Mouse (Mus musculus) midbrain, embryonic 13.5 days (tissue): Measurements from ENCODE around the gene Pi4kb. TPM values are rescaled to one million over a fixed set of nuclear protein-coding genes. Genes with fewer than 3 reads are reported as not detected.
"Not testable (repeated sequence)": the region's sequence is repeated elsewhere in the genome, so short reads cannot be mapped to it uniquely, and the experiment has no call there.

Experiments
- ATAC-seq: fragments of 200-750 bp; cut with Nextera tagmentation; 2 replicates; pipeline ENCODE4 v1.8.0; 2017; ENCODE audit warnings: mild to moderate bottlenecking, moderate TSS enrichment, moderate library complexity
- H3K27ac ChIP-seq: fragments of 300-500 bp; sonication (generic); 2 replicates; pipeline ENCODE4 v1.5.1; 2015; ENCODE audit warnings: inconsistent platforms, mild to moderate bottlenecking, moderate library complexity
- H3K27me3 ChIP-seq: fragments of 300-500 bp; sonication (generic); 2 replicates; pipeline ENCODE4 v1.6.1; 2015; ENCODE audit warnings: mild to moderate bottlenecking, inconsistent platforms
- H3K36me3 ChIP-seq: fragments of 300-500 bp; sonication (generic); 2 replicates; pipeline ENCODE4 v1.6.1; 2015; ENCODE audit warnings: mild to moderate bottlenecking, inconsistent platforms
- H3K4me1 ChIP-seq: fragments of 300-500 bp; sonication (generic); replicated peaks from 2 replicates; pipeline ENCODE4 v1.6.1; 2015; ENCODE audit warnings: inconsistent platforms
- H3K4me2 ChIP-seq: fragments of 300-500 bp; sonication (generic); replicated peaks from 2 replicates; pipeline ENCODE4 v1.6.1; 2015; ENCODE audit warnings: moderate library complexity, mild to moderate bottlenecking, inconsistent platforms
- H3K4me3 ChIP-seq: fragments of 300-500 bp; sonication (generic); replicated peaks from 2 replicates; pipeline ENCODE4 v1.5.1; 2015; ENCODE audit warnings: mild to moderate bottlenecking, inconsistent platforms
- H3K9ac ChIP-seq: fragments of 300-500 bp; sonication (generic); replicated peaks from 2 replicates; pipeline ENCODE4 v1.6.1; 2015; ENCODE audit warnings: mild to moderate bottlenecking, inconsistent platforms
- H3K9me3 ChIP-seq: fragments of 300-500 bp; sonication (generic); 2 replicates; pipeline ENCODE4 v1.6.1; 2016; ENCODE audit warnings: mild to moderate bottlenecking, inconsistent platforms
- WGBS: fragments of 180-500 bp; shearing (Covaris S2); methylation state at CpG from one replicate; pipeline ENCODE4 v1.1.7; 2015; 5-methylcytosine and 5-hydroxymethylcytosine counted together
- polyA plus RNA-seq: library from polyadenylated mRNA; unstranded; fragments of >200 nt; fragmentation: Nextera tagmentation; extraction: Ambion mirVana; gene quantifications from 2 replicates; pipeline ENCODE4 v1.2.1, GENCODE M21; 2015

Gene Pi4kb
- polyA plus RNA-seq: 24.7 and 25.3 TPM in 2 replicates

DNA sequence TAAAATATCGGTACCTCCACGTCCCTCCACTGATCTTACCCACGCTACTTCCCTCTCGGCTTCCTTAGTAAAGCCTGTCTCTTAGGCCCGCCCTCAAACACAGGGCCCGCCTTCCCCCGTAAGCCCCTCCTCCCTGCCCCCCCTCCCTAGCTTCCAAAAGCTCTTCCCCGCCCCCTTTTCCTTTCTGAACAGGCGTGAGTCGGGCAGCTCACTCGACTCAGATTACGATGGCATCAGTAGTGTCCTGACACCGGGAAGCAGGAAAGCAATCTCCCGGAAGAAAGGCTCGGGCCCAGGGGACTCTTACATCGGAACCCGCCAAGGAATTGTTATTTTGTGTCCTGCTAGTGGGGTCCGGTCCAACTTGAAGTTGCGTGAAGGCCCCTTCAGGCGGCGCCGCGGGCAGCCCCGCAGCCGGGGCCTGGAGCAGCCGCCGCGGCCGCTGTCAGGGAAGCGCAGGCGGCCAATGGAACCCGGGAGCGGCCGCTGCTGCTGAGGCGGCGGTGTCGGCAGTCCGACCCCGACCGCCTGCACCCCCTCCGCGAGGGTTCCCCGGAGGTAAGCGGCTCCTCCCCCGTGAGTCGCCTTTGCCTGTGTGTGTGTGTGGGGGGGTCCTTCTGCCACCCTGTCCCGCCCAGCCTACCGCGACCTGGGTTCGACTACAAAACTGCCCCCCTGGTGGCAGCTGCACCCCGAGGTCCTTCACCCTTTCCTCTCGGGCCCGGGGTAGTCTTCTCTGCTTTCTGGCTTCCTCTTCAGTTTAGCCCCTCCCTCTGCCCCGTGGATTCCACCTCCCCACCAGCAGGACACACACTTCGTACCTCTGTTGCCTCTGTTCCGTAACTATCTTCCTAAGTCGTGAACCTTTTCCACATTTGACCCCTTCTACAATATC is at the start of gene Pi4kb:
Pi4kb (plus strand) TSS at position 204 of the 895 bp plus-strand sequence.
- ATAC-seq: peak; percentile 95
- Histone ChIP-seq H3K4me1 (peaks cover 24% of the 10 kb centered on the region), H3K27ac (peak within 1 kb of the TSS; percentile 87), H3K27me3 (no peaks in the 10 kb centered on the region), H3K4me2 (peak within 1 kb of the TSS; percentile 70), H3K36me3 (peaks cover 5% of the 10 kb centered on the region), H3K4me3 (peak within 1 kb of the TSS; percentile 89), H3K9ac (peak within 1 kb of the TSS; percentile 94), H3K9me3 (no peaks in the 10 kb centered on the region)
- under 1% methylated on average over 57 of the region's 57 CpGs for WGBS

DNA sequence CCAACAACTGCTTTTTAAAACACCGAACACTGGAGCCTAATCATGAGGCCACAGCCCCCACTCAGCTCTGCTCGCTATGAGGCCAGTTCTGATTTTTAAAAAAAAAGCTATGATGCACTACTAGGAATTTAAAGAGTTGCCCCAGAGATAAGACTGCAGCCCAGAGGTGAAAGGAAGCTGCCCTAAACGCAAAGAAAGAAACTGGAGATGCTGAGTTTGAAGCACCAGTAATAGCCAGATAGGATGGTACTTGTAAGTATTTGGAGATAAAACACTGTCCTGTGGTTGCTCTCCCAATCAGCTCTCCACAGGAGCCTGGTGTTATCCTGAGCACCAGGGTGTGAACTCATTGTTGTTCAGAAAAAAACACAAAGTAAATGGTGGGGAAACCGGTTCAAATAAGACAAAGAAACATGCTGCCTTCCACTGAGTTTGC is 48.2 kb upstream of the Pi4kb start:
- WGBS: 45% methylated on average over 4 of the region's 4 CpGs
- not testable (repeated sequence) for H3K36me3 ChIP-seq, H3K27ac ChIP-seq, H3K4me3 ChIP-seq, H3K9ac ChIP-seq, H3K27me3 ChIP-seq, H3K4me1 ChIP-seq, ATAC-seq, H3K9me3 ChIP-seq, H3K4me2 ChIP-seq

DNA sequence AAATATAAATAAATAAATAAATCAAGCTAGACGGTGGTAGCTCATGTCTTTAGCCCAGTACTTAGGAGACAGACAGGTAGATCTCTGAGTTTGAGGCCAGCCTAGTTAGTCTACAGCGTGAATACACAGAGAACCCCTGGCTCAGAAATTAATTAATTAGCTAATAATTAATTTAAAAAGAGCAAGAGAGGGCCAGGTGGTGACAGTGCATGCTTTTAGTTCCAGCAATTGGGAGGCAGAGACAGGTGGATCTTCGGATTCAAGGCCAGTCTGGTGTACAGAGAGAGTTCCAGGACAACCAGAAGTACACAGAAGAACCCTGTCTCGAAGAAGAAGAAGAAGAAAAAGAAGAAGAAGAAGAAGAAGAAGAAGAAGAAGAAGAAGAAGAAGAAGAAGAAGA is 45.6 kb upstream of the Pi4kb start:
- not testable (repeated sequence) for ATAC-seq, H3K27me3 ChIP-seq, H3K9me3 ChIP-seq, H3K4me2 ChIP-seq, H3K9ac ChIP-seq, H3K36me3 ChIP-seq, H3K4me3 ChIP-seq, H3K27ac ChIP-seq
- 85% methylated on average over 4 of the region's 4 CpGs for WGBS
- peaks cover 11% of the 10 kb centered on the region for H3K4me1 ChIP-seq

GRCm38 (mm10) chr3:94930386-94931266 is 43.9 kb upstream of the Pi4kb start:
- H3K4me2 ChIP-seq, ATAC-seq, H3K27me3 ChIP-seq, H3K9ac ChIP-seq, H3K4me3 ChIP-seq, H3K27ac ChIP-seq, H3K9me3 ChIP-seq, H3K36me3 ChIP-seq: not testable (repeated sequence)
- peaks cover 11% of the 10 kb centered on the region for H3K4me1 ChIP-seq
- WGBS: 45% methylated on average over 7 of the region's 7 CpGs

- whole genome bisulfite sequencing: 70% methylated on average over 10 of the region's 10 CpGs
- not testable (repeated sequence) for ATAC-seq, H3K27me3 ChIP-seq
These were observed 43.0 kb upstream of the Pi4kb start for GRCm38 (mm10) chr3:94931427-94932082.

GRCm38 (mm10) chr3:94932279-94932678 is 42.3 kb upstream of the Pi4kb start:
- H3K4me3 ChIP-seq, ATAC-seq, H3K27ac ChIP-seq, H3K9ac ChIP-seq, H3K36me3 ChIP-seq, H3K4me2 ChIP-seq, H3K9me3 ChIP-seq, H3K27me3 ChIP-seq: not testable (repeated sequence)
- H3K4me1 ChIP-seq: peaks cover 11% of the 10 kb centered on the region
- 73% methylated on average over 2 of the region's 2 CpGs for WGBS

More at GRCm38 (mm10) chr3:94931427-94932082, 43.0 kb upstream of the Pi4kb start:
- H3K4me2 ChIP-seq, H3K4me3 ChIP-seq, H3K9ac ChIP-seq, H3K27ac ChIP-seq, H3K9me3 ChIP-seq, H3K36me3 ChIP-seq: not testable (repeated sequence)
- peaks cover 11% of the 10 kb centered on the region for H3K4me1 ChIP-seq

GRCm38 (mm10) chr3:94932809-94933564 is 41.5 kb upstream of the Pi4kb start, which contains the start of gene Selenbp1:
Selenbp1 (plus strand) TSS chr3:94933056.
- Histone ChIP-seq H3K36me3 (no peaks in the 10 kb centered on the region), H3K9me3 (no peaks in the 10 kb centered on the region), H3K4me3 (peak within 1 kb of the TSS; percentile 18), H3K9ac (no peak within 1 kb of the TSS; the same call in 1 of the 2 replicates), H3K4me1 (peaks cover 11% of the 10 kb centered on the region), H3K27ac (no peak within 1 kb of the TSS; the same call in 1 of the 2 replicates), H3K27me3 (no peaks in the 10 kb centered on the region), H3K4me2 (peak within 1 kb of the TSS; percentile 46)
- 39% methylated on average over 16 of the region's 16 CpGs for whole genome bisulfite sequencing
- peak; percentile 84 for ATAC-seq

DNA sequence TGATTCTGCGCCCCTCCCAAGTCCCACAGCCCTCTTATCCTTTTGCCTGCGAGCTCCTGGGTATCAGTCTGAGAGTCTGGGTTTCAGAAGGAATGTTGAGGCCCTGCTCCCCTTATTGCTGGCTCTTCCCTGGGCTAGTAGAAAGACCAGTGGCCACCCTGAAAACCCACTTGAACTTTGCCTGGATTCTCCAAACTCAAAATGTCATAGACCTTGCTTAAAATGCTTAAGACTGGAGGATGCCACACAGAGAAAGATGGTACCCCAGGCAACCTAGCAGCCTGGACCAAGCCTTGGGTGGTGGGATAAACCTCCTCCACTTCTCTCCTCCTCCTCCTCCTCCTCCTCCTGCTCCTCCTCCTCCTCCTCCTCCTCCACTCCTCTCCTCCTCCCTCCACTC is 40.9 kb upstream of the Pi4kb start:
- H3K4me1 ChIP-seq: peaks cover 11% of the 10 kb centered on the region
- not testable (repeated sequence) for H3K4me2 ChIP-seq, H3K36me3 ChIP-seq, H3K27ac ChIP-seq, H3K9ac ChIP-seq, H3K4me3 ChIP-seq, H3K27me3 ChIP-seq, H3K9me3 ChIP-seq, ATAC-seq
- WGBS: no CpG with 5 or more reads among the region's 2 CpGs

GRCm38 (mm10) chr3:94934564-94934963 is 40.0 kb upstream of the Pi4kb start:
- peaks cover 11% of the 10 kb centered on the region for H3K4me1 ChIP-seq
- not testable (repeated sequence) for H3K27me3 ChIP-seq, H3K27ac ChIP-seq, ATAC-seq, H3K4me3 ChIP-seq, H3K36me3 ChIP-seq, H3K4me2 ChIP-seq, H3K9me3 ChIP-seq, H3K9ac ChIP-seq
- WGBS: 97% methylated on average over 3 of the region's 3 CpGs

- not testable (repeated sequence) for H3K27me3 ChIP-seq, H3K9ac ChIP-seq, ATAC-seq, H3K4me2 ChIP-seq, H3K9me3 ChIP-seq, H3K4me3 ChIP-seq, H3K36me3 ChIP-seq, H3K27ac ChIP-seq
- peaks cover 11% of the 10 kb centered on the region for H3K4me1 ChIP-seq
- WGBS: 90% methylated on average over 3 of the region's 3 CpGs
These were observed 39.2 kb upstream of the Pi4kb start for GRCm38 (mm10) chr3:94935332-94935731.

- WGBS: 81% methylated on average over 5 of the region's 5 CpGs
- H3K27me3 ChIP-seq, H3K4me3 ChIP-seq, H3K9ac ChIP-seq, H3K9me3 ChIP-seq, H3K27ac ChIP-seq, H3K36me3 ChIP-seq, ATAC-seq, H3K4me2 ChIP-seq: not testable (repeated sequence)
- peaks cover 11% of the 10 kb centered on the region for H3K4me1 ChIP-seq
These were observed 38.4 kb upstream of the Pi4kb start for GRCm38 (mm10) chr3:94936147-94936546.
